Mouse (Mus musculus): Measurements from ENCODE around the gene Mterf4. TPM values are rescaled to one million over a fixed set of nuclear protein-coding genes. Genes with fewer than 3 reads are reported as not detected.

The Mterf4 gene
- polyA plus RNA-seq, 1 experiment from 2014 or later: 33.7 TPM

Small RNA genes lying within 50 kb of the gene (microRNA-seq; reads per million reads assigned to microRNA genes)
- gene Mir6345: not detected
- gene Mir6901: not detected
- not detected for gene Mir6902

Other genes starting within 250 kb of the Mterf4 start
- gene Kif1a, start 204.0 kb downstream of the Mterf4 start, polyA plus RNA-seq (2015; fragmentation: Nextera tagmentation; extraction: Ambion mirVana): 497 and 573 TPM in 2 replicates
- not detected in 2 replicates for gene Agxt, start 170.7 kb downstream of the Mterf4 start, polyA plus RNA-seq (2015; fragmentation: Nextera tagmentation; extraction: Ambion mirVana)
- gene 2310007B03Rik, start 145.0 kb downstream of the Mterf4 start, polyA plus RNA-seq (2015; fragmentation: Nextera tagmentation; extraction: Ambion mirVana): 0.40 and 0.54 TPM in 2 replicates
- gene Crocc2, start 137.2 kb downstream of the Mterf4 start, polyA plus RNA-seq (2015; fragmentation: Nextera tagmentation; extraction: Ambion mirVana): 0.43 and 0.51 TPM in 2 replicates
- 12.1 and 12.7 TPM in 2 replicates for gene Sned1, start 70.1 kb downstream of the Mterf4 start, polyA plus RNA-seq (2015; fragmentation: Nextera tagmentation; extraction: Ambion mirVana)
- 47.9 and 56.0 TPM in 2 replicates for gene Ppp1r7, start 36.9 kb upstream of the Mterf4 start, polyA plus RNA-seq (2015; fragmentation: Nextera tagmentation; extraction: Ambion mirVana)
- gene Pask, start 37.6 kb upstream of the Mterf4 start, polyA plus RNA-seq (2015; fragmentation: Nextera tagmentation; extraction: Ambion mirVana): 5.2 and 6.4 TPM in 2 replicates
- gene Ano7, start 68.0 kb upstream of the Mterf4 start, polyA plus RNA-seq (2015; fragmentation: Nextera tagmentation; extraction: Ambion mirVana): 1.1 and 1.7 TPM in 2 replicates
- 68.5 and 72.5 TPM in 2 replicates for gene Hdlbp, start 172.9 kb upstream of the Mterf4 start, polyA plus RNA-seq (2015; fragmentation: Nextera tagmentation; extraction: Ambion mirVana)
- gene Farp2, start 206.2 kb upstream of the Mterf4 start, polyA plus RNA-seq (2015; fragmentation: Nextera tagmentation; extraction: Ambion mirVana): 3.5 and 4.4 TPM in 2 replicates

All from hindbrain, embryonic 16.5 days (tissue).